Mouse (Mus musculus): ENCODE results near the gene Pex16.

DNA sequence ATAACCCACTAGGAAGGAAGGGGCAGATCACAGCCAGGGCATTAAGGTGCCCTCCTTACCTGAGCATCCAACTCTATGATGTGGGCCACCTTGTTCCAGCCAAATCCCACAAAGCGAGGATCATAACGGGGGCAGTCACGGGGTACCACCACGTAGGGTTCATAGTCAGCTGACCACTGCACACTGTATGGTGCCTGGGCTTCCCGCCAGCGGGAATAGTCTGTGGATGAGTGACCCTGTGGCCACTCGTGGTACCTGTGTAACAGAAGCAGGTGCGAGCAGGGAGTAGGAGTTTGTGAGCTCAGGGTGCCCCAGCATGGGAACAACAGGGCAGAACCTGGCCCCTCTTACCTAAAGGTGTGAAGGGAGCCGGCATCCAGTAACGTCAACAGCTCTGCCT is 8.9 kb upstream of the Pex16 start:
- no peak for TF ChIP-seq CTCF (IDR thresholded peaks at IDR 0.05)
- no peak for TF ChIP-seq EP300 (IDR thresholded peaks at IDR 0.05)
